Mouse (Mus musculus) MEL (cell line): ENCODE measurements around the gene Maml3. TPM values are rescaled to one million over a fixed set of nuclear protein-coding genes. Genes with fewer than 3 reads are reported as not detected.

Source experiments
- DNase-seq: peaks from one replicate; pipeline ENCODE4 v3.0.0; 2011; ENCODE audit warnings: low read depth, low spot score
- H3K27ac ChIP-seq: 2 replicates; pipeline ENCODE4 v1.5.1; 2012; ENCODE audit warnings: low read depth, mild to moderate bottlenecking, control low read depth, low read length, moderate library complexity; ENCODE audit not compliant: control insufficient read depth
- H3K27me3 ChIP-seq, 2 experiments: fragments of 150-350 bp in 1 of 2; sonication (generic) in 1 of 2; 2 replicates each; pipeline ENCODE4 v1.6.1; 2012; ENCODE audit warnings: low read length in 2 of 2, mild to moderate bottlenecking in 2 of 2, improper control_type of control experiment in 1 of 2, moderate library complexity in 1 of 2; ENCODE audit not compliant: insufficient read depth in 2 of 2, control insufficient read depth in 1 of 2
- H3K36me3 ChIP-seq, 2 experiments: 2 replicates each; pipeline ENCODE4 v1.6.1; 2012 to 2014; ENCODE audit warnings: low read length in 2 of 2, improper control_type of control experiment in 1 of 2, inconsistent platforms in 1 of 2, mild to moderate bottlenecking in 1 of 2; ENCODE audit not compliant: insufficient read depth in 2 of 2, control insufficient read depth in 1 of 2
- H3K4me1 ChIP-seq, 2 experiments: fragments of 150-350 bp in 1 of 2; sonication (generic) in 1 of 2; 2 replicates each; pipeline ENCODE4 v1.6.1; 2012; ENCODE audit warnings: low read length in 2 of 2, improper control_type of control experiment in 1 of 2, mild to moderate bottlenecking in 1 of 2; ENCODE audit not compliant: insufficient read depth in 2 of 2, control insufficient read depth in 1 of 2
- H3K4me3 ChIP-seq, 2 experiments: fragments of 150-350 bp in 1 of 2; sonication (generic) in 1 of 2; 2 replicates each; pipeline ENCODE4 v1.5.1; 2012; ENCODE audit warnings: low read depth in 2 of 2, low read length in 2 of 2, mild to moderate bottlenecking in 2 of 2, moderate library complexity in 2 of 2, control low read depth in 1 of 2, improper control_type of control experiment in 1 of 2; ENCODE audit not compliant: control insufficient read depth in 1 of 2, insufficient read depth in 1 of 2
- H3K79me2 ChIP-seq: 2 replicates; pipeline ENCODE4 v1.6.1; 2012; ENCODE audit warnings: mild to moderate bottlenecking, low read length, moderate library complexity; ENCODE audit not compliant: control insufficient read depth, poor library complexity, insufficient read depth
- H3K9ac ChIP-seq: 2 replicates; pipeline ENCODE4 v1.6.1; 2012; ENCODE audit warnings: low read depth, mild to moderate bottlenecking, control low read depth, low read length, moderate library complexity; ENCODE audit not compliant: control insufficient read depth, poor library complexity, severe bottlenecking
- H3K9me3 ChIP-seq: fragments of 150-350 bp; sonication (generic); replicated peaks from 2 replicates; pipeline ENCODE4 v1.6.1; 2012; ENCODE audit warnings: mild to moderate bottlenecking, low read length, improper control_type of control experiment, moderate library complexity; ENCODE audit not compliant: insufficient read depth
- CHD2 ChIP-seq: IDR thresholded peaks from 2 replicates; pipeline ENCODE4 v1.6.1; 2011; ENCODE audit warnings: low read length, improper control_type of control experiment
- CTCF ChIP-seq, 3 experiments: IDR thresholded peaks in 2 of 3; conservative IDR thresholded peaks in 1 of 3; 2 replicates each; pipeline ENCODE4 v1.5.1; 2011 to 2012; ENCODE audit warnings: low read length in 3 of 3, low read depth in 2 of 3, mild to moderate bottlenecking in 2 of 3, improper control_type of control experiment in 1 of 3, inconsistent platforms in 1 of 3, mixed read lengths in 1 of 3, moderate library complexity in 1 of 3; ENCODE audit not compliant: control insufficient read depth in 1 of 3, insufficient read depth in 1 of 3, poor library complexity in 1 of 3, severe bottlenecking in 1 of 3
- EP300 ChIP-seq, 2 experiments: IDR thresholded peaks; 2 replicates each; pipeline ENCODE4 v1.6.1; 2011; ENCODE audit warnings: improper control_type of control experiment in 2 of 2, low read length in 2 of 2, low read depth in 1 of 2, mild to moderate bottlenecking in 1 of 2
- GABPA ChIP-seq: IDR thresholded peaks from 2 replicates; pipeline ENCODE4 v1.6.1; 2012; ENCODE audit warnings: low read depth, mild to moderate bottlenecking, inconsistent platforms, low read length, improper control_type of control experiment, moderate library complexity
- GATA1 ChIP-seq: IDR thresholded peaks from 2 replicates; pipeline ENCODE4 v1.6.1; 2011; ENCODE audit warnings: low read depth, low read length, improper control_type of control experiment
- MAFK ChIP-seq: IDR thresholded peaks from 2 replicates; pipeline ENCODE4 v1.6.1; 2011; ENCODE audit warnings: low read depth, mild to moderate bottlenecking, low read length, improper control_type of control experiment, borderline replicate concordance
- POLR2A ChIP-seq, 2 experiments: IDR thresholded peaks; 2 replicates each; pipeline ENCODE4 v1.6.1; 2011 to 2012; ENCODE audit warnings: low read length in 2 of 2, mild to moderate bottlenecking in 2 of 2, control low read depth in 1 of 2, improper control_type of control experiment in 1 of 2, low read depth in 1 of 2, moderate library complexity in 1 of 2; ENCODE audit not compliant: control insufficient read depth in 1 of 2, insufficient read depth in 1 of 2, poor library complexity in 1 of 2
- POLR2AphosphoS2 ChIP-seq: IDR thresholded peaks from 2 replicates; pipeline ENCODE4 v1.6.1; 2011; ENCODE audit warnings: low read length, improper control_type of control experiment
- RAD21 ChIP-seq: IDR thresholded peaks from 2 replicates; pipeline ENCODE4 v1.6.1; 2011; ENCODE audit warnings: mild to moderate bottlenecking, low read depth, low read length, improper control_type of control experiment
- SMC3 ChIP-seq: IDR thresholded peaks from 2 replicates; pipeline ENCODE4 v1.6.1; 2011; ENCODE audit warnings: low read depth, low read length, improper control_type of control experiment
- TAL1 ChIP-seq: IDR thresholded peaks from 2 replicates; pipeline ENCODE4 v1.6.1; 2012; ENCODE audit warnings: mild to moderate bottlenecking, inconsistent platforms, low read length, moderate library complexity, mixed read lengths
- USF1 ChIP-seq: IDR thresholded peaks from 2 replicates; pipeline ENCODE4 v1.6.1; 2014; ENCODE audit warnings: low read depth, mild to moderate bottlenecking, inconsistent platforms, low read length, improper control_type of control experiment, moderate library complexity
- ZNF384 ChIP-seq: IDR thresholded peaks from 2 replicates; pipeline ENCODE4 v1.6.1; 2012; ENCODE audit warnings: low read depth, mild to moderate bottlenecking, inconsistent platforms, low read length, improper control_type of control experiment
- polyA plus RNA-seq, 2 experiments: library from polyadenylated mRNA; stranded (reverse) in 1 of 2; unstranded in 1 of 2; fragments of >175 nt in 1 of 2; fragments of >200 nt in 1 of 2; gene quantifications; 2 replicates each; pipeline versions ENCODE4 v1.2.1 to v1.2.4; 2012; ENCODE audit warnings: low replicate concordance in 2 of 2, low read depth in 1 of 2; ENCODE audit not compliant: insufficient read length in 2 of 2, insufficient read depth in 1 of 2, missing spikeins in 1 of 2
- total RNA-seq: library from RNA; depleted of rRNA; stranded (reverse); fragments of 300-350 nt; gene quantifications from 2 replicates; pipeline ENCODE4 v1.2.3, GENCODE M21; 2012

Maml3 gene
- total and polyA plus RNA-seq, 3 experiments, result 2.0 to 4.1 TPM; not detected in 1

GRCm38 (mm10) chr3:51659415-51659814, 445.5 kb downstream of the Maml3 start:
- H3K9me3 ChIP-seq, result no peaks in the 10 kb centered on the region
- no peak overlapping the region for H3K27ac ChIP-seq
- peaks cover 0 to 9% of the 10 kb centered on the region in 2 experiments; a peak in 2 of 4 replicates for H3K36me3 ChIP-seq
- H3K79me2 ChIP-seq, result no peaks in the 10 kb centered on the region
- no peak overlapping the region for H3K9ac ChIP-seq
- H3K4me1 ChIP-seq, result peaks cover 6 to 24% of the 10 kb centered on the region in 2 experiments; a peak in 3 of 4 replicates
- H3K27me3 ChIP-seq, result no peaks in the 10 kb centered on the region
- H3K4me3 ChIP-seq, result no peak overlapping the region
- DNase-seq, result no peak
- TF ChIP-seq GATA1 (no peak), RAD21 (no peak), CHD2 (no peak), EP300 (IDR thresholded peaks at IDR 0.05; ENCODE audit: low read depth in 1 of 2, low read length in 2 of 2) (no peak), SMC3 (no peak), ZNF384 (no peak), POLR2AphosphoS2 (no peak), USF1 (no peak), TAL1 (no peak), GABPA (no peak)

DNA sequence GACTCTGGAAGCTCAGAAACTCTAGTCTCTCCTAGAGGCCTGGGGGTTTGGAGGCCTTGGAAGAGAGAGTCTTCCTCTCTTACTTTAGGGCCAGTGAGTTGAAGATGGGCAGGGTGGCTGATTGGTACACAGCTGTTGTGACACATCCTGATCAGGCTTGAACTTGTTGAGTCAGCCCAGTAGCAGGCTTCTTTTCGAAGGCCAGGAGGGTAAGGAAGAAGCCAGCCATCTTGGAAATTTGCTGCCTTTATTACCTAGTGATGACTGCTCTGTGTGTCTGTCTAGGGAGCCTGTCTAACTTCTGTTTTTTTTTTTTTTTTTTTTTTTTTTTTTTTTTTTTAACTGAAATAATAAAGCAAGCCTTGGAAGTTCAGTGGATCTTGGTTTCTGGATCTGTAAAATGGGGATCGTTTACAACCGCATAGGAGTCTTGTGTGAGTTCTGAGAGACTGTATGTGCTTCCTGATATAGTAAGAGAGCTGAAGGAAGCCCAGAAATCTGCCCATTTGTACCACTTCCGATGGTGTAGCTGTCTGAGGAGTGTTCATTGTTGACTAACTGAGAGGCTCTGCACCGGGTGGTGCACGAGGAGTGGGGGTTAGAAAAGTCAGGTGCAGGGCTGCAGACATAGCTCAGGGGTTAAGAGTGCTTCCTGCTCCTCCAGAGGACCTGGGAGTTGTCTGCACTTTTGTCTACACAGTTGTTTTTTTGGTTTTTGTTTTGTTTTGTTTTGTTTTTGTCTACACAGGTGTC, 450.4 kb downstream of the Maml3 start:
- H3K27ac ChIP-seq, result no peak overlapping the region
- no peak overlapping the region for H3K4me3 ChIP-seq
- 0 out of 4 replicates have a peak, but pooled peaks cover 0 to 2% of the 10 kb centered on the region in 2 experiments for H3K4me1 ChIP-seq
- no peaks in the 10 kb centered on the region; a peak in 1 of 4 replicates for H3K36me3 ChIP-seq
- no peaks in the 10 kb centered on the region for H3K79me2 ChIP-seq
- no peak overlapping the region for H3K9ac ChIP-seq
- H3K9me3 ChIP-seq, result no peaks in the 10 kb centered on the region
- no peak for DNase-seq
- no peaks in the 10 kb centered on the region for H3K27me3 ChIP-seq
- TF ChIP-seq MAFK (no peak), ZNF384 (peak; percentile 94)

DNA sequence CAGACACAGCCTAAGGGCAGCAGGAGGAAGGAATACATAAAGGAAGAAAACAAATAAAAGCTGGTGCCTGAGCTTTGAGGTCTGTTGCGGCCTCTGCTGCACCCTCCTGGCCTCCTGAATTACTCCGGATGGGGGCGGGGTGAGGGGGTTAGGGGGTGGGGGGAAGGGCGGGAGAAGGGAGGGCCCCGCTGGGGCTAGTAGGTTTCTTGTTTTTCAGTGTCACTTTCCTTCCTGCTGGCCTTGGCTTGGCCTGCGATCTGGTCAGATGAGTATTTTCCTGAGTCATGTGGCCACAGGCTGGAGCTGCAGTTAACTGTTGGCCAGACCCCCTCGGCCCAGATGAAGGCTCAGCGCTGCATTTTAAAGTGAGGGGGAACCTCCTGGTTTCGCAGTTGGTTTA, 452.2 kb downstream of the Maml3 start:
- Histone ChIP-seq H3K9me3 (no peaks in the 10 kb centered on the region), H3K4me1 (peaks cover 0 to 2% of the 10 kb centered on the region in 2 experiments; a peak in 1 of 4 replicates), H3K36me3 (no peaks in the 10 kb centered on the region; a peak in 1 of 4 replicates), H3K9ac (peak overlapping the region; percentile 49), H3K27ac (peak overlapping the region; percentile 16; the same call in 1 of the 2 replicates), H3K79me2 (no peaks in the 10 kb centered on the region), H3K27me3 (no peaks in the 10 kb centered on the region), H3K4me3 (peak overlapping the region; percentile 36 to 43; a peak in 3 of 4 replicates)
- DNase-seq, result peak; percentile 27
- TF ChIP-seq POLR2A (IDR thresholded peaks at IDR 0.05; ENCODE audit: control insufficient read depth in 1 of 2, insufficient read depth in 1 of 2, low read depth in 1 of 2, low read length in 2 of 2, poor library complexity in 1 of 2), result no peak
- TF ChIP-seq SMC3, result no peak
- TF ChIP-seq CTCF (IDR thresholded peaks at IDR 0.05 in 2 of 3, conservative IDR thresholded peaks at IDR 0.05 in 1 of 3; ENCODE audit: control insufficient read depth in 1 of 3, insufficient read depth in 1 of 3, low read depth in 2 of 3, low read length in 3 of 3, poor library complexity in 1 of 3, severe bottlenecking in 1 of 3), result peak in 1 of 3 experiments; percentile 34; a peak in 1 of 6 replicates
